Mouse (Mus musculus) heart, postnatal 0 days (tissue): ENCODE data around the gene Mrpl38.

Experiments used
- CTCF ChIP-seq: IDR thresholded peaks from 2 replicates; pipeline ENCODE4 v1.5.1; 2016; ENCODE audit warnings: antibody characterized with exemption, control low read depth, low read depth
- EP300 ChIP-seq: IDR thresholded peaks from 2 replicates; pipeline ENCODE4 v1.6.1; 2016; ENCODE audit warnings: antibody characterized with exemption, low read depth

- TF ChIP-seq EP300 (no peak), CTCF (no peak)
Observed at GRCm38 (mm10) chr11:116102472-116102871, 36.2 kb downstream of the Mrpl38 start.
